Mouse (Mus musculus) granulocyte monocyte progenitor cell, adult 5-6 weeks (primary cell): ENCODE data around the gene Lipa. TPM values are rescaled to one million over a fixed set of nuclear protein-coding genes. Genes with fewer than 3 reads are reported as not detected.

Experiments used
- ATAC-seq: replicated peaks from 2 replicates; pipeline ENCODE4 v1.8.0; 2016; ENCODE audit warnings: mild to moderate bottlenecking, moderate TSS enrichment, inconsistent platforms; ENCODE audit not compliant: poor library complexity, severe bottlenecking
- total RNA-seq, 2 experiments: library from RNA; stranded (forward) in 1 of 2; stranded (reverse) in 1 of 2; fragments of 200-712, 200-1000 nt in 1 of 2; fragments of >200 nt in 1 of 2; fragmentation: Nextera tagmentation in 1 of 2; gene quantifications; 2 replicates each; pipeline ENCODE4 v1.2.3; 2014 to 2017

The Lipa gene
- total RNA-seq, 2 experiments from 2014 or later: 33.1 to 49.7 TPM

DNA sequence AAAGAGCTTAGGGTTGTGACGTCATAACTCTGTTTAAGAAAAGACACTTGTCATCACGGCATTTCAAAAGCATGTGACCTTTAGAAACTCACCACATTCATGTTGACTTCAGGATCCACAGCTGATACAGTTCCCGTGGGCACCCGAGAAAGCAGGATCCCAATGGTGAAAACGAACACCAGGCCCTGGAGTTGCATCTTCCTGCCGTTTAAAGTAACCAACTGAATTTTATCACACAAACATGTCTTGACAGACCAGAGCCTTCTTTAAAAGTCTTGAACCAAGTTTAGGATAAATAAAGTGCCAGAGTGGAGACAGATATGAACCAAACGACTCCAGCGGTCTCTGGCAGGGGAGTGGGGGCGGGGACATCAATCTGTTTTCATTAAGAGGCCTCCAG is 2.6 kb downstream of the Lipa start:
- no peak for ATAC-seq

- ATAC-seq: no peak
These were observed 4.1 kb downstream of the Lipa start for GRCm38 (mm10) chr19:34523106-34523725.

GRCm38 (mm10) chr19:34521978-34522377 is 5.3 kb downstream of the Lipa start:
- peak; percentile 25; the same call in 1 of the 2 replicates for ATAC-seq

DNA sequence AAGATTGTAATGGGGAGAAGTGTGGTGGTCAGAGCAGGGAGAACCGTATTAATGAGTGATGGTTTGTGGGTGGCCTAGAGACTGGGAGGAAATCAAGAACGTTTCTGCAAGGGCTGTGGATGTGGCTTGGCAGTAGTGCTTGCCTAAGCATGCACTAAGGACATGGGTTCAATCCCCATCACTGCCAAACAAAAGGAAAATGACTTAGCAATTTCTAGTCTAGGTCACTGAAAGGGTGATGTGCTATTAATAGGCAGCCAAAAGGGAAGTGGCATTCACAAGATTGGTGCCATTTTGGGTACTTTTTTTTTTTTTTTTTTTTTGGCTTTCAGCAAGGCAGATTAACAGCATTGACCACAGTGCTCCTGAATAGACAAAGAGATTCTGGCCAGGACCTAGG is 5.9 kb downstream of the Lipa start:
- peak; percentile 69 for ATAC-seq

GRCm38 (mm10) chr19:34520051-34520450 is 7.2 kb downstream of the Lipa start:
- ATAC-seq: no peak

DNA sequence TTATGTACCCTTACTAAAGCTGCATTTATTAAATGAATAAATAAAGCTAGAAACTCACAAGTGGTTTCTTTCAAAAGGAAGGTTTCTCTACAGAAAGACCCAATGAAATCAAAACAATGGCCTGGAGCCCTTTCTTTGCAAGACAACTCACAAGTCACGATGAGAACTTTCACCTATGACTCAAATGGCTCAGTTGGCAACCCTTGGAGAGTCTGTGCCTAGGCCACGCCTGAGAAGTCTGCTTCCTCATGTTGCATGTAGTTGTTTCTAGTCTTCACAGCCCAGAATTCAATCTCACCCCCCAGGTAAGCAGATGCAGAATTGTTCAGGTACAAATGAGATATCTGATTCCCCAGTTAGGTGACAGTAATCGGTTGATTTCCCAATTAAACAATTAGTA is 7.6 kb downstream of the Lipa start:
- no peak for ATAC-seq

DNA sequence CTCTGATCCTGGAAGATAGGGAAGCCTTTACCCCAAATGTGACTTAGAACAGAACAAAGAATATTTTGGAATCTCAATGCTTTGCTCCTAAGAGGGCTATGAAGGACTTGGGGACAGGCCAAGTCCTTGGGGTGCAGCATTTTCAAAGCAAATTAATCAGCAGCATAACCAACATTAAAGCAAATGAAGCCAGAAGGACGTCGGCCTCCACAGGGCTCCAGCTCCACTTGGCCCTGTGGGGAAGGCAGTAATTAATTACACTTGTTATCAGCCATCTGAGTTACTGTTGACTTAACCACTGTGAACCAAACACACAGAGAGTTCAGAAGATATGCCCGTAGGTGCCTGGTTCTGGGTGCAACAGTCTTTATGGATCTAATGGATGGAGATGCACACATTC is 8.5 kb downstream of the Lipa start:
- no peak for ATAC-seq

DNA sequence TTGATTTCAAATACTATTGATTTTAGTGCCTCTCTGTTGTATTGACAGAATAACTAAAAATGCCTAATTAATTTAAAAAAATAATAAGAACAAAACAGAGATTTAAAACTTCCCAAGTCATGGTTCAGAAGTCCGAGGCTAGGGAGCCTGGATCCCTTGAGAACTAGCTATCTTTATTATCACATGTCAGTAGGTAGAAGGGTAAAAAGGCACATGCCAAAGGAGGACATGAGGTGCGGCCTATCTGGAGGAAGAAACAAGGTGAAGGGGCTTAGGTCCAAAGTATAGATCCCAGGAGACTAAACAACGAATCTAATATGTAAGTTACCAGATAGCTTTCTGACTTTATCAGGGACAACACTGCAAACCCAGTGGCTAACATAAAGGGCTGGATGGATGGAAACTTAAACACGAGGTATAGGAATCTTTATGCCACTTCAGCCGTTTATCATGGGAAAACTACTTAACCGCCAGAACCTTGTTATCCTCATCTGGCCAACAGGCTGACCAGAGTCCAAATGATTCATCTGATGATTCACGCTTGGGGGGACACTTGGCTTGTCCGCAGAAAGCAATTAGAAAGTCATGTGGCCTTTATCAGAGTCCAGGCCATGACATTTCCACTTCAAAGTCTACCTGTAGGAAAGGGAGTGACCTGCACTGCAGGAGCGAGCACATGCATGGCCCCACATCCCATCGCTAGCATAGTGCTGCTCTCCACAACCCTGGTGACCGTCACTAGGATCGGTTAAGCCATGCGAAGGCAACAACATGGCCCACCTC is 9.3 kb downstream of the Lipa start:
- ATAC-seq: no peak

GRCm38 (mm10) chr19:34517197-34517596 is 10.1 kb downstream of the Lipa start:
- no peak for ATAC-seq

GRCm38 (mm10) chr19:34516346-34516745 is 10.9 kb downstream of the Lipa start:
- ATAC-seq: no peak

DNA sequence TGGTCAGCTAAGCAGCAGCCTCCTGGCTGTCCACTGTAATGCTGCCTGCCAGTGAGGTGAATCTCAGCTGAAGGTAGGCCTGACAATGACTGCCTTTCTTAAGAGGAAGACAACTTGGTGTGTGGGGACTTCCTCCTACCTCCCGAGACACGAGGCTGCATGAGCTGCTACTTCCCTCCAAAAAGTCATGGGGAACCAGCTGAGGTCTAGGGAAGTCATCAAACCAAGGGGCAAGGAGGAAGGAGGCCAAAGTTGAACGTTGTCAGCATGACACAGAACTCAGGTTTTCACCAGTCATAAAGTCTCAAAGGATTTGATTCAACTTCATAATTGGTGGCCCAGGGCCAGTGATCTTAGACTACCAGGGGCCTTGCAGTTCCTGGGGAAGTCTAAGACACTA is 11.6 kb downstream of the Lipa start:
- peak; percentile 82 for ATAC-seq

- ATAC-seq: no peak
These were observed 15.7 kb downstream of the Lipa start for GRCm38 (mm10) chr19:34511528-34511927.

DNA sequence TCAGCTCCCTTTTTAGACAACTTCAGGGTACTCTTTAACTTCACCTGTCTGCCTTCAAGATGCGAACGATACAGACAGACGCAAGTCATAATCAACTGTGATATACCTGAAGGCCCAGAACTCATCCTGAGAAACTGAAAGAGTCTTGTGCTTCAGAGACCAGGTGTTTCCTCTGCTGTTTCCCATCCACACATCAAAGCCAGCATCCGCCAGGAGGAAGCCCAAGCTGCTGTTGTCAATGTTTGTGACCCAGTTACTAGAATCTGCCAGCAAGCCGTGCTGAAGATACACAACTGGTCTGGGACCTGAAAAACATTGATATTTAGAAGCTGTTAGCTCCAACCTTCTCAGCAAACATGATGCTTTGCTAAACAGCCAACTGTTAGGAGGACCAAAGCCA is 16.6 kb downstream of the Lipa start:
- no peak for ATAC-seq

DNA sequence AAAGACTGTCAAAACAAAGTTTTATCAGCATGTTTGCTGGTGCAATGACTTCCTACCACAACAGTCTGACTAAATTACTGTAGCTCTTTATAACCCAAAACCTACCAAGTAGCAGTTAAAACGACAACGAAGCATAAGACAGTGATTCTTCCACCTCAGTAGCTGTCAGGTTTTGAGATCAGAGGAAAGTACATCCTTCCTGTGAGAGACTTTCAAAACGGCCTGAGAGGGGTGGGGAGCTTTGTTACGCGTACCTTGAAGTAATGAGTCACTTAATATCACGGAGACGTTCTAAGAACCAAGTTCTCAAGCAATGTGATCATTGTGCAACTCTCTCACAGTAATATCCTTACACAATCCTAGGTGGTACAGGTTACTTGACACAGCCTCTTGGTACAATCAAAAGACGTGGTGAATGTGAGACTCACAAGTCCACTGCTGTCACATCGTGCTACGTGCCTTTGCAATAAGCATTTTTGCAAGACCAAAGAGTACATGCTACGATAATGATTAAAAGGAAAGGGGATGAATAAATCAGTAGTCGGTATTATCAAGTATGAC is 22.0 kb downstream of the Lipa start:
- ATAC-seq: no peak

- peak; percentile 97 for ATAC-seq
These were observed 26.5 kb downstream of the Lipa start for GRCm38 (mm10) chr19:34500763-34501162.

GRCm38 (mm10) chr19:34496353-34496752 is 30.9 kb downstream of the Lipa start:
- no peak for ATAC-seq

DNA sequence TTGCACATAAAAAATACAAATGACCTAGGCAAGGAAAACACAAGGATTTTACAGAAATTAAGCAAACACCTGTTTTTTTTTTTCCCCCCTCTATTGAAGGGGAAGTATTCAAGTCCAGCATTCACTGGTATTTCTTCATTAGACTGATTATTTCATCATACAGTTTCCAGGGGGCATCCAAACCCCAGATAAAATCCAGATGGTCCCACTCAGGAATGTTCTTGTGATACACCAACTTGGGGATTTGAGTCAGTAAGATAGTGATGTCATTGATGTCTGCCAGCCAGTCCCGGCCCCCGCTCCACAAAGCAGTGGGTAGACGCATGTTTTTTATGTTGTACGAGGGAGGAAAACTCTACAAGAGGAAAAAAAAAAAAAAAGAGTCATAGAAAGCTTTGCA is 33.4 kb downstream of the Lipa start:
- ATAC-seq: no peak

DNA sequence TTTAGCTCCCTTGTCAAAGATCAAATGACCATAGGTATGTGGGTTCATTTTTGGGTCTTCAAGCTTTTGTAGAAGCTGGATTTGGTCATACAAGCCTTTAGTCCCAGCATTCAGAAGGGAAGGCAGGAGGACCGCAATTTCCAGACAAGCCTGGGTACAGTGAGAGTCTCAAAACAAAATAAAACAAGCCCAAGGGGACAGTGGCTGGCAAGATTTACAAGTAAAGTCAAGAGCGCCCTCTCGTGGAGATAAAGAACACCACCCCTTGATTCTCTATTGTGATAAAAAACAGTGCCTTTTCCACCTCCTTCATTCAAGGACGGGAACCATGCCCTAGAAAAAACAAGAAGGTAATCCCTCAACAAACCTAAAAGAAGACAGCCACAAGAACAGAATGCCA is 43.7 kb downstream of the Lipa start:
- ATAC-seq: peak; percentile 44; the same call in 1 of the 2 replicates

DNA sequence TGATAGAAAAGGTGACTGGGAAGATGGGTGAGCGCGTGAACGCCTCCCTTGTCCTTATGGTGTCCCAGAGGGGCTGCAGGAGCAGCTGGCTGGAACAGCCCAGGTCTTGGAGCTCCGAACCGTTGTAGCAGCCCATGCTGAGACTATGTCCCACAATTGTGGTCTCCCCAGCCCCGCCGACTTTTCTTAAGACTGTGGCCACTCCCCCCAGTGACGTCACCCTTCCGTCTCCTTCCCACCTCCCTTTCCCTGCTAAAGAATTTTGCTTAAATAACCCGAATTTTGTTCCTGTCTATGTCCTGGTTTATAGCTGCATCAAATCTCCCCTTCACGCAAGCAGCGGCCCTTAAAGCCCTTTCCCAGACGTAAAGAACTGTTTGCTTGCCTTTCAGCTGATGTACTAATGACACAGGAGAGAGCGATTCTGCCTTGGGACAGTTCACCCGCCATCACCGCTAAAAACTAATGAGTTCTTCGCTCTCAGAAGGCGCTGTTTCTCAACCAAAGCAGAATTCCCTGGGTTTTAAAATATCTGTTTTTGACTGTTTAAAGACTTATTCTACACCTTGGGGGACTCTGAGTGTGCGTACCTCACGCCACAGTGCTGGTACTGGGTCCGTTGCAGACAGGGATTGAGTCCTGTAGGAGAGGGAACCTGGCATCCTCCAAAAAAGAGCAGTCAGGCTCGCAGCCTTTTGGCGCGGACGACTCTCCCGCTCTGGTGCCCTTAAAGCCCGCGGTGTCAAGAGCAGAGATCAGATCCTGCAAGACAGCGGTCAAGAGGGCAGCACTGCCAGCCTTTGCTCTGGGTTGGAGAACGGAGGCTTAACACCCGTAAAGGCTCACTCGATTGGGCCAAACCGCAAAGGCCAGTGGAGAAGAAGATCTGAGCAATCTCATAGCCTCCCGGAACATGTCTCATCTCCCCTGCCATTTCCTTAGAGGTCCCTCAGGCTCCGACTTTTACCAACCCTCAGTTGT is 52.0 kb downstream of the Lipa start, which contains the start of gene Ch25h:
Gene Ch25h, minus strand, starts transcription at position 174 of the 981 bp plus-strand sequence.
- peak; percentile 41 for ATAC-seq

DNA sequence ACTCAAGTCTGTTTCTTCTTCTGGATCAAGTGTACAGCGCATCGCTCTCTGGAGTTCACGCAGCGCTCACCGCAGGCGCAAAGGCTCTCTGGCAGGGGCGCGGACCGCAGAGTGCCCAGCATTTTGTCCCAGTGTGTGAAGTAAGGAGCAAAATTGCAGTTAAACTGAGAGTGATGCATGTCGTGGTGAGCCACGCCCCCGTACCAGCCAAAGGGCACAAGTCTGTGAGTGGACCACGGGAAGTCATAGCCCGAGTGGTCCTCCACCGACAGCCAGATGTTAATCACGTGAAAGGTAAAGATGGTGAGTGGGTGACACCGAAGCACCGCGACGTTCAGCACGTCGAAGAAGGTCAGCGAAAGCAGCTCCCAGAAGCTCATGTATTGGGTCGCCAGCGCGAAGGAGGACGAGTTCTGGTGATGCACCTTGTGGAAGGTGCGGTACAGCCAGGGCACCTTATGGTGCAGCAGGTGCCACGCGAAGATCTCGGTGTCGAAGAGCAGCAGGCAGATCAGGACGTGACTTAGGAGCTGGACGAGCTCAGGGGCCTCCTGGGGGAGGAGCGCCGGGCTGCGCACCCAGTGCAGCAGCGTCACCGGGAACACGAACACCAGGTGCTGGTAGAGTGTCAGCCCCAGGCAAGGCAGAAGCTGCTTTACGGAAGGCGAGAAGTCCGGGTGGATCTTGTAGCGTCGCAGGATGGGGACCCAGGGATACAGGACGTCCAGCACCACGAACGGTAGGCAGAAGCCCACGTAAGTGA is 52.9 kb downstream of the Lipa start:
- ATAC-seq: peak; percentile 70
